Mouse (Mus musculus) liver, embryonic 14.5 days (tissue): ENCODE results near the gene Cxcl9. TPM values are rescaled to one million over a fixed set of nuclear protein-coding genes. Genes with fewer than 3 reads are reported as not detected.

Experiments
- ATAC-seq: fragments of 200-750 bp; cut with Nextera tagmentation; 2 replicates; pipeline ENCODE4 v1.8.0; 2017; ENCODE audit warnings: moderate number of reproducible peaks, mild to moderate bottlenecking, moderate library complexity; ENCODE audit not compliant: insufficient read depth
- DNase-seq, 3 experiments: peaks; one replicate each; pipeline ENCODE4 v3.0.0-alpha.2; 2012 to 2013; ENCODE audit warnings: low read depth in 3 of 3, low spot score in 3 of 3
- H3K27ac ChIP-seq: fragments of 300-500 bp; sonication (generic); 2 replicates; pipeline ENCODE4 v1.5.1; 2014; ENCODE audit warnings: moderate library complexity, mild to moderate bottlenecking, control low read depth, inconsistent platforms
- H3K27me3 ChIP-seq: fragments of 300-500 bp; sonication (generic); 2 replicates; pipeline ENCODE4 v1.6.1; 2014; ENCODE audit warnings: mild to moderate bottlenecking, low read length, moderate library complexity; ENCODE audit not compliant: control insufficient read depth, insufficient read depth
- H3K36me3 ChIP-seq: fragments of 300-500 bp; sonication (generic); replicated peaks from 2 replicates; pipeline ENCODE4 v1.6.1; 2014; ENCODE audit warnings: low read depth; ENCODE audit not compliant: control insufficient read depth, insufficient read depth
- H3K4me1 ChIP-seq, 2 experiments: fragments of 200-500 bp in 1 of 2; fragments of 300-500 bp in 1 of 2; sonication (generic) in 1 of 2; replicated peaks; 2 replicates each; pipeline ENCODE4 v1.6.1; 2012 to 2014; ENCODE audit warnings: antibody characterized with exemption in 1 of 2, inconsistent platforms in 1 of 2, low read length in 1 of 2; ENCODE audit not compliant: control insufficient read depth in 2 of 2, insufficient read depth in 2 of 2
- H3K4me2 ChIP-seq: fragments of 300-500 bp; sonication (generic); 2 replicates; pipeline ENCODE4 v1.6.1; 2014; ENCODE audit warnings: low read depth, mild to moderate bottlenecking, control low read depth, moderate library complexity
- H3K4me3 ChIP-seq, 2 experiments: fragments of 200-500 bp in 1 of 2; fragments of 300-500 bp in 1 of 2; sonication (generic) in 1 of 2; 2 replicates each; pipeline ENCODE4 v1.5.1; 2012 to 2014; ENCODE audit warnings: low read depth in 2 of 2, low read length in 2 of 2, mild to moderate bottlenecking in 2 of 2, control low read depth in 1 of 2, inconsistent platforms in 1 of 2, moderate library complexity in 1 of 2; ENCODE audit not compliant: insufficient read depth in 1 of 2
- H3K9ac ChIP-seq: fragments of 300-500 bp; sonication (generic); replicated peaks from 2 replicates; pipeline ENCODE4 v1.6.1; 2014; ENCODE audit warnings: mild to moderate bottlenecking, control low read depth, moderate library complexity
- H3K9me3 ChIP-seq: fragments of 300-500 bp; sonication (generic); 2 replicates; pipeline ENCODE4 v1.6.1; 2016; ENCODE audit warnings: low read length, mixed read lengths; ENCODE audit not compliant: control insufficient read depth
- CTCF ChIP-seq: IDR thresholded peaks from 2 replicates; pipeline ENCODE4 v1.5.1; 2016; ENCODE audit warnings: antibody characterized with exemption, low read depth, control low read depth
- EP300 ChIP-seq: IDR thresholded peaks from 2 replicates; pipeline ENCODE4 v1.6.1; 2016; ENCODE audit warnings: antibody characterized with exemption, low read depth
- WGBS: fragments of 180-500 bp; shearing (Covaris S2); extraction: QIAGEN DNeasy Blood & Tissue Kit; methylation state at CpG from one replicate; pipeline ENCODE4 v1.1.7; 2014; ENCODE audit not compliant: insufficient replicate concordance; 5-methylcytosine and 5-hydroxymethylcytosine counted together
- polyA plus RNA-seq, 2 experiments: library from polyadenylated mRNA; depleted of rRNA in 1 of 2; stranded (reverse) in 1 of 2; unstranded in 1 of 2; fragments of >200 nt; fragmentation: Nextera tagmentation in 1 of 2; extraction: Ambion mirVana in 1 of 2; gene quantifications; 2 replicates each; pipeline versions ENCODE4 v1.2.1 to v1.2.3; 2012 to 2014

The Cxcl9 gene
- polyA plus RNA-seq, 2 experiments = 0.06 TPM; not detected in 1

DNA sequence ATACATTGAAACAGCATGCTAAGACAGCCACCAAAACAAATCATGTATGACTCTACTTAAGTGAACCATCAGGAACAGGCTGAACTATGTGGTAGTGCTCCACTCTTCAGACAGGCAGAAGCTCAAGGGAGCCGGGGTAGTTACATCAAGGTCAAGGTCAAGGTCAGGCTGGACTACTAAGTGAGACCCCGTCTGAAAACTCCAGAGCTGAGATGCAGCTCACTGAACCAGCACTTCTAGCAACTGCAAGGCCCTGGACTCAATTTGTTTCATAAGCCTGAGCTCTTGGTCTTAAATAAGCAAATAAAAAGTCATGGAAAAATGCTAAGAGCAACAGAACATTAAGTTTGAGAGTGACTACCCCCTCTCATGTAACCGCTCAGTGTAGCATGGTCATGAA, 23.6 kb downstream of the Cxcl9 start:
- Histone ChIP-seq H3K36me3 (peaks cover 44% of the 10 kb centered on the region), H3K27ac (no peak overlapping the region), H3K4me2 (no peak overlapping the region), H3K9ac (no peak overlapping the region), H3K9me3 (no peaks in the 10 kb centered on the region), H3K27me3 (0 out of 2 replicates have a peak, but pooled peaks cover 1% of the 10 kb centered on the region), H3K4me1 (peaks cover 3 to 7% of the 10 kb centered on the region in 2 experiments; a peak in 3 of 4 replicates), H3K4me3 (no peak overlapping the region)
- no peak for ATAC-seq
- WGBS = 79% methylated on average over 3 of the region's 3 CpGs
- no peak for TF ChIP-seq CTCF
- no peak for TF ChIP-seq EP300
- DNase-seq = no peak

DNA sequence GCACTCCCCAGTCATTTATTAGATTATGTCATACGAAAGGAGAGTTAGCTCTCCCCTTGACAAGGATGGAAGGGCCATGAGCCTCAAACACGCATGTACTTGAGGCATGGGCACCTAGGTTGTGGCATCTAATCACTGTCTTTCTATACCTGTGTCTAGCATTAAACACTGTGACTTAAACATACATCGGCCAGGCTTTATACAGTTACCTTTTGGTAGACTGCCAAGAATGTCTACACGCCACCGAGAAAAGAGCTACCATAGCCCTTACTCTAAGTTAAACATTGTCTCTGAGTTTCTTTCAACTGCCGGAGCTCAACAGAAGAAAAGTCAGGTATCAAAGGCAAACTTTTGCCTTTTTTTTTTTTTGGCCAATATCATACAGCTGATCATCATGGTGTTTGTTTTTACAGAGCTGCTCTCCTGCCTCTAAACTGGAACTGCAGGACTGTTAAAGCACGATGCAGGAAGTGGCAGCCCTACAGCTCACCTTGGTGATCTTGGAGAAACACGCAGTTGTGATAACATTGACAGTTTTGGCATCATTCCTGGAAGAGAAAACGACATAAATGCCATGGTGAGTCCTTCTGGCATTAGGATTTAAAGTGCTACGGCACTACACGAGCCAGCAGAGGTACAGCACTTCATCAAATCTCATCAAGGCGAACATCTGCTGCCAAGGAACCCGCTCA, 25.6 kb downstream of the Cxcl9 start:
- no peak for TF ChIP-seq CTCF
- no peak for TF ChIP-seq EP300
- DNase-seq (no peak), ATAC-seq (no peak)
- Histone ChIP-seq H3K9me3 (no peaks in the 10 kb centered on the region), H3K36me3 (peaks cover 47% of the 10 kb centered on the region), H3K4me3 (no peak overlapping the region), H3K9ac (no peak overlapping the region), H3K27me3 (no peaks in the 10 kb centered on the region), H3K27ac (no peak overlapping the region), H3K4me2 (no peak overlapping the region), H3K4me1 (no peaks in the 10 kb centered on the region)
- 79% methylated on average over 13 of the region's 13 CpGs for WGBS

DNA sequence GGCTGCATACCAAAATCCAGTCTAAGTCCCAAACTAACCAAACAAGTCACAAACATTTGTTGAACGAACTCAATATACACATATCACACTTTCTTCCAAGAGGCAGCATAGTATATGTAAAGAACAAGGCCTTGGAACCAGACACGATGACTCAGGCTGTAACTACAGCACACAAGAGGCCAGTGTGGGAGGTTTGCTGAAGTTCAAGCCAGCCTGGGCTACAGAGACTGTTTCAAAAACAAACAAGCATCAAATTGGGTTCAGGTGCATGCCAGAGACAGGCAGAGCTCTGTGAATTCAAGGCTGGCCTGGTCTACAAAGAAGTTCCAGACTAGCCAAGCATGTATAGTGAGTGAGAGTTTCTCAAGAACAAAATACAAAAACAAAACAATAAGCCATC, 33.4 kb downstream of the Cxcl9 start:
- Histone ChIP-seq H3K36me3 (peaks cover 26% of the 10 kb centered on the region), H3K9me3 (no peaks in the 10 kb centered on the region), H3K27ac (no peak overlapping the region), H3K4me1 (0 out of 4 replicates have a peak, but pooled peaks cover 0 to 4% of the 10 kb centered on the region in 2 experiments), H3K4me2 (no peak overlapping the region), H3K27me3 (no peaks in the 10 kb centered on the region), H3K9ac (no peak overlapping the region), H3K4me3 (no peak overlapping the region)
- 79% methylated on average over 2 of the region's 2 CpGs for WGBS
- ATAC-seq (no peak), DNase-seq (no peak)
- TF ChIP-seq EP300 (no peak), CTCF (no peak)

DNA sequence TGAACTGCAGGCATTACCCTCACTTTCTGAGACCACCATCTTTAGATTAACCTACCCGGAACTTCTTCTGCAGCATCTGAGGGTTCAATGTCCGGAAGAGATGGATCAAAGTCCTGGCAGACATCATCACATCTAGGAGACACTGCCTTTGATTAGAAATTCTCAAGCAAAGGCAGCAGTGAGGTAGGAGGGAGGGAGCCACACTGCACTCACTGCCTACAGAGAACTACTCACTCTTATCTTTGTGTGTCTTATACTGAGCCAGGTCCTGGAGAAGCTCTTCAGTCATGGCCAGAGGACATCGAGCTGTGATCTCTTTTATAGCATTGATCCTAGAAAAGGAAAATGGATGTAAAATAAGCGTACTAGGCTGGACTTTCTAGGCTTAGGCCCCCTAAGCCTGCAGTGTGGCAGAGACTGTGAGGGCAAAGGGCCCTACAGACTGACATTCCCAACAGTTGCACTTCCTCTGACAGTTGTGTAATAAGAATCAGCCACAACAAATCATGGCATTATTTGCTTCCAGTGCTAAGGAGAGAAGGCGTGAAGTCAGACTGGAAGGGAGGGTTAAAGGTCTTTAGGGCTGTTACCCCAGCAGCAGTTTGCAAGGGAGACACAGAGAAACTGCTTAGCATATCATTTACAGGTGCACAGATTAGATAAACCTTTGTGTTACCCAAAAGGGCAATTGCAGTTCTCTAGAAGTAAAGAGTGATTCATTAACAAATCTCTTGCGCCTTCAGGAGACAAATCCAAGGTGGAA, 36.0 kb downstream of the Cxcl9 start:
- no peak overlapping the region for H3K9ac ChIP-seq
- H3K9me3 ChIP-seq = no peaks in the 10 kb centered on the region
- ATAC-seq (no peak), DNase-seq (no peak)
- peaks cover 41% of the 10 kb centered on the region for H3K36me3 ChIP-seq
- no peak overlapping the region for H3K4me3 ChIP-seq
- TF ChIP-seq EP300 = no peak
- no peak for TF ChIP-seq CTCF
- H3K4me1 ChIP-seq = 0 out of 4 replicates have a peak, but pooled peaks cover 0 to 4% of the 10 kb centered on the region in 2 experiments
- no peak overlapping the region for H3K27ac ChIP-seq
- WGBS = 68% methylated on average over 6 of the region's 6 CpGs
- H3K4me2 ChIP-seq = no peak overlapping the region
- H3K27me3 ChIP-seq = no peaks in the 10 kb centered on the region

DNA sequence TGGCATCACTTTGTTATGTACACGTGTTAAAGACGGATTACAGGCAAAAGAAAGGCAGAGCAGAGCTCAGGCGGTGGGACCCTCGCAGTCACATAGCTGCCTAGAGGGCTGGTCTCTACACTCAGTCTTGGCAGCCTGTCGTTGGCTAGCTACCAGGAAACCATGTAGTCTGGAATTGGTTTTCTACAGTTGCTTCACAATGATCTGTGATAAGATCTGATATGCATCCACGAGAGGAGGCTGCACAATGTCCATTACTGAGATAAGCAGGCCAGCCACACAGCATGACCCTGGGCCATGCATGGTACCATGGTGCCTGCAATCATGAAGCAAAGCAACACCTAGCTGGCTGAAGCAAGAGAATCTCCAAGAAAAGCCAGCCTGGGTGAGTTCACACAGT, 40.0 kb downstream of the Cxcl9 start:
- no peaks in the 10 kb centered on the region for H3K27me3 ChIP-seq

More for the DNA sequence above, 40.0 kb downstream of the Cxcl9 start:
- Histone ChIP-seq H3K4me3 (no peak overlapping the region), H3K9ac (no peak overlapping the region), H3K9me3 (no peaks in the 10 kb centered on the region), H3K36me3 (peaks cover 34% of the 10 kb centered on the region), H3K4me2 (no peak overlapping the region), H3K4me1 (peaks cover 9 to 14% of the 10 kb centered on the region in 2 experiments), H3K27ac (no peak overlapping the region)
- DNase-seq = no peak
- TF ChIP-seq EP300 = no peak
- WGBS = 65% methylated on average over 6 of the region's 6 CpGs
- no peak for ATAC-seq
